Mouse (Mus musculus) embryonic fibroblast, embryonic 13.5 days (primary cell): ENCODE data around the gene Lin52. TPM values are rescaled to one million over a fixed set of nuclear protein-coding genes. Genes with fewer than 3 reads are reported as not detected.

ENCODE experiments used
- H3K27ac ChIP-seq: 2 replicates; pipeline ENCODE4 v1.5.1; 2012; ENCODE audit warnings: low read length, control low read depth, inconsistent platforms; ENCODE audit not compliant: insufficient read depth
- H3K4me1 ChIP-seq: 2 replicates; pipeline ENCODE4 v1.6.1; 2011; ENCODE audit warnings: low read length; ENCODE audit not compliant: control insufficient read depth, insufficient read depth
- H3K4me3 ChIP-seq: 2 replicates; pipeline ENCODE4 v1.5.1; 2011; ENCODE audit warnings: mild to moderate bottlenecking, control low read depth, low read length; ENCODE audit not compliant: insufficient read depth
- CTCF ChIP-seq: IDR thresholded peaks from 2 replicates; pipeline ENCODE4 v1.5.1; 2011; ENCODE audit warnings: mild to moderate bottlenecking, control low read depth, low read length, moderate library complexity, borderline replicate concordance; ENCODE audit not compliant: insufficient read depth
- POLR2A ChIP-seq: IDR thresholded peaks from 2 replicates; pipeline ENCODE4 v1.6.1; 2011; ENCODE audit warnings: low read depth, mild to moderate bottlenecking, control low read depth, low read length, moderate library complexity
- polyA plus RNA-seq: library from polyadenylated mRNA; stranded (reverse); fragments of >200 nt; gene quantifications from 2 replicates; pipeline ENCODE4 v1.2.4, GENCODE M21; 2011; ENCODE audit warnings: low read depth; ENCODE audit not compliant: missing spikeins, insufficient read length

Gene Lin52
- polyA plus RNA-seq, 1 experiment = 14.5 TPM

DNA sequence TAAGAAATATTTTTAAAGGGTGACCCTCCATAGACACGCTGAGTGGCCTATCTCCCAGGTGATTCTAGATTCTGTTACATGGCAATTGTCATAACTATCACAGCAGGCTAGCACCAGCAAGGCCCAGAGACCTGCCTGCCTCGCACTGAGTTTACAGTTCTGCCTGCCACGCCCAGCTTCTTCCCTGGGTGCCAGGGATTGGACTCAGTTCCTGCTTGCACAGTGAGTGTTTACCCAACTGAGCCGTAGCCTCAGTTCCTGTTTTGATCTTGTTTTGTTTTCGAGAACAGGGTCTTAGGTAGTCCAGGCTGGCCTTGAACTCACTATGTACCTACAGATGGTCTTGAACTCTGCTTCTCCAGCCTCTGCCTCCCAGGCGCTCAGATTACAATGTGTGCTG lies 116.4 kb downstream of the Lin52 start:
- H3K4me1 ChIP-seq = no peaks in the 10 kb centered on the region
- TF ChIP-seq POLR2A (no peak), CTCF (no peak)
- no peak overlapping the region for H3K4me3 ChIP-seq
- H3K27ac ChIP-seq = no peak overlapping the region

DNA sequence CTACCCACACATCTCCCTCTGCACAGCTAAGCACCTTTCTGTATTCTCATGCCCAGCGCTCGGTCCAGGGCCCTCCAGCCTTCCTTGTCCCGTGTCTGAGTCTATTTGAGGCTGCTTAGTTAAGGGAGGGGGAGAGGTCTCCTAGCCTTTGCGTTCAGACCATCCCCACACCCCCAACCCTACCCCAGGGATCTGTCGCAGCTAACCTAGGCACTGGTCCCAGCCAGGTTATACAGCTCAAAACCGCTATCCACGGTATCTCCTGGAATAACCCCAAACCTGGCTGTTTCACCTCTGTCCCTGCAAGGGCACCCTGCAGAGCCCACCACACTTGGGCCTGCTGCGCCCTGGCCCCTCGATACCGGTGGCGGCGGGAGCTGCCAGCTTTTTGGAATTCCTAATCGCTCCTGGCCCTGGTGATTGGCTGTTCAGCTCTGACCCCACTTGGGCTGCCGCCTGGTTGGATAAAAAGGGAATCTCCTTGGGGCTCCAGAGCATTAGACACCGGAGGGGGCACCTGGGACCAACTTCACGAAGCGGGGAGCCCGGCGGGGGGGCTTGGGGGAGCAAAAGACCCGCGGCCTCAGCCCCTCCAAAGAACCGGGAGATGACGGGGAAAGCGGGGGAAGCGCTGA lies 118.2 kb downstream of the Lin52 start, which contains the start of gene Vsx2:
Gene Vsx2, plus strand, starts transcription at position 427 of the 635 bp plus-strand sequence.
- H3K4me1 ChIP-seq = no peaks in the 10 kb centered on the region
- H3K4me3 ChIP-seq = no peak within 1 kb of the TSS
- TF ChIP-seq POLR2A (no peak), CTCF (no peak)
- no peak within 1 kb of the TSS for H3K27ac ChIP-seq

GRCm38 (mm10) chr12:84569976-84570693 lies 118.9 kb downstream of the Lin52 start:
- Histone ChIP-seq H3K4me1 (no peaks in the 10 kb centered on the region), H3K27ac (no peak overlapping the region), H3K4me3 (no peak overlapping the region)
- TF ChIP-seq POLR2A (no peak), CTCF (no peak)

DNA sequence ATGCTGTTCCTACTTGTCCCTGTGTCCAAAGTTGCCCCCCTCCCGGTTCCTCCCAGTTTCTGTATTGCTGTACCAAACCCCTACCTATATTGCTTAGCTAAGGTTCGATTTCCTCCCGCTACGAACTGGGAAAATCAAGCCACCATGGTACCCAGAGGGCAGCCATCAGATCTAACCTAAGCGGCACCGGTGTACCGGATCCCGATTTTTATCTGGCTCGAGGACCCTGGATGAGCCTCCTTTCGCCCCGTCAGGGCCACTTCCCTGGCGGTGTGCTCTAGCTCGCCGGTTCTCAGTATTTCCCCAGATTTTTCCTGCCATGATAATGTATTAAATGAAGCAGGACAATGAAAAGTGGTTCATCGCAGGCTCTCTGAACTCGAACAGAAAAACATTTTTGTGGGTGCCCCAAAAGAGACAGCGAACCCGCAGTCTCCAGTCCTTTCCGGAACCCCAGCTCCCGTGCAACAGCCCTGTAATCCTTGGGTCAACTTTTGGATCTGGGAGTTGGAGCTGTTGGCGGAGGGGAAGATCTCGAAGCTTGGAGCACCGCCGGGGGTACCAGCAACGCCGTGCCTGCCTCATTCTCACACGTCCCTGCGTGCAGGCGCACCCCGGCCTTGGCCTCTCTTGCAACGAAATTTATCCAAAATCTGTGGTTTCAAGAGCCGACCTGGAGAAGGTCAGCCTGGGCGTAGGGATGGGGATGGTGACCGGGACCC lies 119.6 kb downstream of the Lin52 start:
- Histone ChIP-seq H3K4me1 (no peaks in the 10 kb centered on the region), H3K4me3 (no peak overlapping the region), H3K27ac (no peak overlapping the region)
- TF ChIP-seq CTCF (no peak), POLR2A (no peak)

DNA sequence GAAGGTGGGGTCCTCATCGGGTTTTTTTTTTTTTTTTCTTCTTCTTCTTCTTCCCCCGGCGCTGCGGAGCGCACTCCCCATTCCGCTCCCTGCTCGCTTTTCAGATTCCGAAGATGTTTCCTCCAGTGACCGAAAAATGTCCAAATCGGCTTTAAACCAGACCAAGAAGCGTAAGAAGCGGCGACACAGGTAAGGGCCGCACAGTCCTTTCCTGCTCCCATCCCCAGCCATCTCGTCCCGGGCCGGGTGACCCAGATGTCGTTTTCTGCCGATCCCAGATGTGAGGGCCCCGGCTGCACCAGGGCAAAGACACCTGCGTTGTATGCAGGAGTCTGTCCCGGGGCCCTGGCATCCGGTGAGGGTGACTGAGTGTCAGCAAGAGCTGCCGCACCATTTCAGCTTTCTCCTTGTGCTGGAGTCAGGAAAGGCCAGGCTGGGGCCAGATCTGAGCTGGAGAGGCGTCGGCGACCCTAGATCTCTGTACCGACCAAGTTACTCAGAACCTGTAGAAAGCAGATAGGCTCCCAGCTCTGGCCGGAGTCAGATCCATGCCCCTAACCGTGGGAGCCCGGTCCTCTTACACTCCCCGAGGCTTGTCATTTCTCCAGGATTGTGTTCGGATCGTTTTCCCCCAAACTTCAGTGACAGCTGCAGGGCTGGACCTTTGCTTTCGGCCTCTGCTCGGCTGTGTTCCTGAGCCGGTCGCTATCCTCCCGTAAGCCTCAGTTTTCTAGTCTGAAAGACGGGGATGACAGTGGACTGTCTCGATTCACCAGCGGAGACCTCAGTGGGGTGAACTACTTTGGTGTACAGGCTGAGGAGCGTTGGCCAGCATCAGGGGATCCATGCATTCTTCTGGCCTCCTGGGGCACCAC lies 120.5 kb downstream of the Lin52 start:
- H3K27ac ChIP-seq = no peak overlapping the region
- H3K4me1 ChIP-seq = no peaks in the 10 kb centered on the region
- no peak overlapping the region for H3K4me3 ChIP-seq
- no peak for TF ChIP-seq CTCF
- no peak for TF ChIP-seq POLR2A

DNA sequence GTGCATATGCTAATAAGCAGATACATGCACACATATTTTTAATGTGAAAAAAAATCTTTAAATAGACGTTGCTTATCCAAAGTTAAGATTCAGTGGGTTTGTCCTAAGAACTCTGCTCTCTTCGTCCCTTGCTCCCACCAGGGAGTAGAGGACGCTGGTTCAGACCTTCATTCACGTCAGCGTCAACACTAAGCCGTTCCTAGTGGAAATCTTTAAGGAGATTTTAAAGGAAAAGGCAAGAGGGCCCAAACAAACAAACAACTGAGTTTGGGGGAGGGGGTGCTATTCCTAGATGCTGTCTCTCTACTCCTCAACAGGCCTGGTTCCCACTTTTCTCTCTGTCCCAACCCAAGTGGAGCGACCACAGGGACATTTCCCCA lies 121.1 kb downstream of the Lin52 start:
- no peak overlapping the region for H3K27ac ChIP-seq
- no peaks in the 10 kb centered on the region for H3K4me1 ChIP-seq
- no peak overlapping the region for H3K4me3 ChIP-seq
- TF ChIP-seq CTCF = no peak

GRCm38 (mm10) chr12:84573094-84573493 lies 121.9 kb downstream of the Lin52 start:
- H3K4me1 ChIP-seq = no peaks in the 10 kb centered on the region
- TF ChIP-seq CTCF (no peak), POLR2A (no peak)
- no peak overlapping the region for H3K4me3 ChIP-seq
- H3K27ac ChIP-seq = no peak overlapping the region

DNA sequence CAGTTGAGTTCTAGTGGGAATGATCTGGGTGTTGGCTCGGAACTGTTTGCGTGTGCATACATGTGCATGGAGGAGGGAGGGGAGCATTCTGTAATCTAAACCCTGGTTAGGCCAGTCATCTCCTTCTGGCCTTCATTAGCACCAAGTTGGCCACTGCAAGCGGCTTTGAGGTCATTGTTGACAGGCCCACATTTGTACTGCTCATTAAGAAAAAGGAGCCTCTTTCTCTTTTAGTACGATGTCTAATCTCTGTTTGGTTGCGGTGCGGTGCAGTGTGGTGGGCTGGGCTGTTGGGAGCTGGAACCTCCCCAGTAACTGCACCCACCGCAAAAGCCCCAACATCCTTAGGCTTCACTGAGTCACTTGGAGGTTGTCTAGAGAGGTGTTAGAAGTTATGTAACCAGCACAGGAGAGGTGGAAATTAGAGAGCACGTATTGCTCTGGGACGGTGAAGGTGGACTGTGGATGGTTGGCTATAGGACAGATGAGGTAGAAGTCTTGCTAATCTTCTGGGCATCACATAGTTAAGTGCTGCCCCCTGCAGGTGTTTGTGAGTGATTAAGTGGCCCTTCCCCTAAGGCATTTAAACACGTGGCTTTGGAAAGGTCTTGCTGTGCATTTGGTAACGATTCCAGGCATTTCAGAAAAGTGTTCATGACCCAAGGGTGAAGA lies 126.7 kb downstream of the Lin52 start:
- TF ChIP-seq CTCF (no peak), POLR2A (no peak)
- no peaks in the 10 kb centered on the region for H3K4me1 ChIP-seq
- no peak overlapping the region for H3K27ac ChIP-seq
- H3K4me3 ChIP-seq = no peak overlapping the region

GRCm38 (mm10) chr12:84578440-84578770 lies 127.2 kb downstream of the Lin52 start:
- Histone ChIP-seq H3K4me3 (no peak overlapping the region), H3K4me1 (no peaks in the 10 kb centered on the region), H3K27ac (no peak overlapping the region)
- no peak for TF ChIP-seq POLR2A
- no peak for TF ChIP-seq CTCF

DNA sequence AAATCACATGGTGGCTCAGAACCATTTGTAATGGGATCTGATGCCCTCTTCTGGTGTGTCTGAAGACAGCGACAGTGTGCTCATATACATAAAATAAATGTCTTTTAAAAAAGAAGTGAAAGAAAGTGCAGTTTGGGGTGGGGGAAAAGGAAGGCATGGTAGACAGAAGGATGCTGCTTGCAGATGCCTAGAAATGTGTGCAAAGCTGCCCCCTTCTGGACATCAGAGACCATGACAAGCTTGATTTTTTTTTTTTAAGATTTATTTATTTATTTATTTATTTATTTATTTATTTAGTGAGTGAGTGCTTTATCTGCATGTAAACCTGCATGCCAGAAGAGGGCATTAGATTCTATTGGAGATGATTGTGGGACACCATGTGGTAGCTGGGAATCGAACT lies 130.1 kb downstream of the Lin52 start:
- no peak for TF ChIP-seq POLR2A
- no peak for TF ChIP-seq CTCF
- no peaks in the 10 kb centered on the region for H3K4me1 ChIP-seq
- no peak overlapping the region for H3K27ac ChIP-seq
- H3K4me3 ChIP-seq = no peak overlapping the region
